Mouse (Mus musculus): ENCODE measurements at regions not wholly inside any gene's neighbourhood (a gene's known extent, or its start where the extent isn't known, plus 50 kb on each side); places are given as distances from the start of the nearest gene placed in this dataset.

DNA sequence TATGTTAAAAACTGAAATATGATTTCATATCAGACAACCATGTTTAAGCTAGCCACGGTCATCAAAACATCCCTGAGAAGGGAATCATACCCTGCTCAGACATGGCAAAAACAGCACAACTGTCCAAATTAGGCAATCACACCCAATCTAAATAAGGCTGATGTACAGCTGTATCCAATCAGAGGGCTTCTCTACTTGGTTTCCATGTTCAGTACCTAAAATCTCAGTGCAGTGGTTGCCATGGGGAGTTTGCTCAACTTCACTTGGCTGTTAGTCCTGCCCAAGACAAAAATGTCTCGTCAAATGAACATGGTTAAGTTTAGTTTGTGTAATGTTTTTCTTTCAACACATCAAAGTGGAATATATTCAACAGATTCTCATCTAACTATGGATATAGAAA is 987.0 kb downstream of the Cdh9 start:
- DNase-seq, result no peak

- DNase-seq, result no peak
Measured at GRCm38 (mm10) chr15:17730651-17731050, 1002.1 kb downstream of the Cdh9 start.

GRCm38 (mm10) chr15:17770225-17770677 is 1041.7 kb downstream of the Cdh9 start:
- DNase-seq, result no peak

DNA sequence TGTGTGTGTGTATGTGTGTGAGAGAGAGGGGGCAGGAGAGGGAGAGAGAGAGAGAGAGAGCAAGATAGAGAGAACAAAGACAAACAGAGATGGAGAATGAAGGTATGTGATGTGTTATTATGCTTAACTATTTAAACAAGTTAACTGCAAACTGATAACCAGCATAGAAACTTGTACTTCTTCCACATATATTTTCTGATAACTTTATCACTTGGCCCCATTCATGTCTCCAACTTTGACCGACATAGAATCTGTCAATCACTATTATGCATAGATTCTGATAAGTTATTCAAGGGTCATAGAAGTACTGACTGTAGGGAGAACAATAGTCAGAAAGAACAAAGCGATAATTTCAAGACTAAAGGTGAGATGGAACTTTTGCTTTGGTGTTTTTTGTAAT is 1039.0 kb upstream of the Cdh10 start:
- no peak for DNase-seq

DNA sequence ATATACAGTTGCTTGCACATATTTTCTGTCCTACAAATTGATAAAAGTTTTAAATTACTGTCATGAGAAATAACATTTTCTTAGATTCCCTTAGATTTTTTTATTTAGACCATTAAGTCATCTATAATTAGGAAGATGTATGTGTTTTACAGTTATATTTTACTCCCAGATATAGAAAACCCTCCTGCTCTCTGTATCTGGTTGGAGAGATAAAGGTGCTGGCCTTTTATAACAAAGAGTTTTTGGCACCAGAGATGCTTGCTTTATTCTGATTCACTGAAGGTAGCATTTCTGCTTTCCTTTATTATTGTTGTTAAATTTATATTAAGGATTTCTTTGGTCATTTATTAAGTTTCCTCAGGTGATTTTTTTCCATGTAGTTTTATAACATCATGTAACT is 1035.4 kb upstream of the Cdh10 start:
- DNase-seq, result no peak

GRCm38 (mm10) chr15:17797516-17797915 is 1021.2 kb upstream of the Cdh10 start:
- DNase-seq, result no peak

GRCm38 (mm10) chr15:17801424-17801823 is 1017.3 kb upstream of the Cdh10 start:
- peak; percentile 66 for DNase-seq

GRCm38 (mm10) chr15:17803107-17803506 is 1015.6 kb upstream of the Cdh10 start:
- peak; percentile 63 for DNase-seq

- no peak for DNase-seq
Measured at GRCm38 (mm10) chr15:17830376-17830775, 988.4 kb upstream of the Cdh10 start.

GRCm38 (mm10) chr15:17831987-17832386 is 986.8 kb upstream of the Cdh10 start:
- no peak for DNase-seq

DNA sequence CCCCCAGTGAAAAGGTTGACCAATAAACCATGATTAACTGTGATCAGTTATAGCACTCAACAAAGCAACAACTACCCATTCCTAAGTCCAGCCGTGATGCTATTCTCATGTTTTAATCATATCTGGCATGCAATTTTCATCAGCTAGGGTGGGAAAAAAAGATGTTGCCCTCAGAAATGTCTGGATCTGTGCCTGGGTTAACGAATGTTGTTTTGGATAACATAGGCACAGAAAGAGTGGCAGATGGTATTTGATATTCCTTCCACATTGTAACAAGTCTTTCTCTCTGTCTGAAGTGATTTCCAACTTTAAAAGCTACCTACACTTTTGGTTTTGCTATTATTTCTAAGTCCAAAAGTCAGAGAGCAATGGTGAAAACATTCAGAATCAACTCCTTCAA is 938.6 kb upstream of the Cdh10 start:
- DNase-seq, result no peak

GRCm38 (mm10) chr15:17889309-17889708 is 929.4 kb upstream of the Cdh10 start:
- DNase-seq, result no peak

- DNase-seq, result no peak
Measured at GRCm38 (mm10) chr15:17900026-17900425, 918.7 kb upstream of the Cdh10 start.

GRCm38 (mm10) chr15:17912241-17912640 is 906.5 kb upstream of the Cdh10 start:
- no peak for DNase-seq

DNA sequence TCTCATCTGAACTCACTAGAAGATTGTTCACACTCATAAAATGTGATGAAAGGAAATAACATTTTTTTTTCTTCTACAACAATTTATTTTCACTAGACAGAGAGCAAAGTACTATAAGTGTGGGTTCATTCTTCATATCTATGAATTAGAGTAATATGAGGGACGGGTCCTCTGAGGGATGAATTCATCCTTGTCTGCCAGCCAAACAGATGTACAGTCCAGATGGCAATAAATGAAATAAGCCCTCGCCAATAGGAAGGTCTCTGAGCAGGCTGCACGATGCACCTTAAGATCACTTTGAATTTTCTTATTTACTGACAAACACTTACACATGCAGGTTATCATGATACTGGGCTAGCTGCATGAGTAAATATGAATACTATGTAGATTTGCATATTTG is 886.2 kb upstream of the Cdh10 start:
- DNase-seq, result no peak

DNA sequence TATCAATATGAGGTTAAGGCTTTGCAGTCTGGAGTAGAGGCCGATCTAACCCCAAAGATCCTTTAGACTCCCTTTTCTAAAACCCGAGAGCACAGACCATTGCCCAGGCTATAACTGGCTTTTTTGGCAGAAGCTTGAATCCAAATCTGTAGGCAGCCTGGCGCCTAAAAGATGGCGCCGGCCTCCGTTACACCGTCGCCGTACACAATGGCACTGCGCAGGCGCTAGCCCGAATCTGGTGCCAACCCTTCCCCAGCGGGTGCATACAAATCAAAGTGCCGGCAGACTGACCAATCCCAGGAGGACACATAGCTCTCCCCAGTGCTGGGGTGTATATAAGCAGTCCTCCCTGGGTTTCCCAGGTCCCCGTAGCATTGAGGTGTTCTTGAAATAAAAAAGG is 884.9 kb upstream of the Cdh10 start:
- DNase-seq, result no peak

- DNase-seq, result no peak
Measured at GRCm38 (mm10) chr15:17935473-17935872, 883.3 kb upstream of the Cdh10 start.

- DNase-seq, result no peak
Measured at GRCm38 (mm10) chr15:17962778-17963177, 856.0 kb upstream of the Cdh10 start.

GRCm38 (mm10) chr15:17963240-17964209 is 855.2 kb upstream of the Cdh10 start:
- DNase-seq, result no peak

DNA sequence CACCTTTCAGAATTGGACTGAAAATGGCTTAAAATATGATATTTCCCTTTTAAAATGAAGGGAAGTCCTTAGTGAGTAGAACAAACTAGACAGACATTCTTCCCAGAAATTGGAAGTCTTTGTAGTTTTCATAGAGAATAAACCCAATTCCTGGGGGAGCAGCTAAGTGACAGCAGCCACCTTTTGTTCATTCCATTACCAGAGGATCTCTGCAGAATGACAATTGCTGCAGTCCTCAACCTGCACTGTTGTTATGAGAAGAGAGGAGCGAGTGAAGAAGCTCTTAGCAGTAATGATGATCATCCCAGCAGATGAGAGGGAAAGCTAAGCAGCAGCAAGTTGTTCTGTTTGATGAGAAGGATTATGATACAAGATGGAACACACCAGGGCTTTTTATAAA is 831.0 kb upstream of the Cdh10 start:
- DNase-seq, result no peak

DNA sequence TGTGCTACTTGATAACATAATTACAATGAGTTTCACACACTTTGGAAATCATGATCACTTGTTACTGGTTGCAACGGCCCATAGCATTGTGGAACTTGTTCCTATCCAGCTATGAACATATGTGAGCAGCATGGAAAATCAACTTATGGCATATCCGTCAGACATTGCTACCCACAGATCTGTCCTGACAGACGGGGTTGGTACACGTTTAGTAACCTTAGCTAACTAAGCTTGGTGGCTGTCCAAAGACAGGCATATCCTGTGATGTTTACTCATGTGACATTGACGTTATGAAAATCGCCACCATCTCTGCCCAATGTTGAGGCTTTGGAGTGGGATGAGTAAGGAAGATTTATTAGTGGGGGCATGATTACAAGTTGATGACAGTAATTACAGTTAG is 786.1 kb upstream of the Cdh10 start:
- no peak for DNase-seq

DNA sequence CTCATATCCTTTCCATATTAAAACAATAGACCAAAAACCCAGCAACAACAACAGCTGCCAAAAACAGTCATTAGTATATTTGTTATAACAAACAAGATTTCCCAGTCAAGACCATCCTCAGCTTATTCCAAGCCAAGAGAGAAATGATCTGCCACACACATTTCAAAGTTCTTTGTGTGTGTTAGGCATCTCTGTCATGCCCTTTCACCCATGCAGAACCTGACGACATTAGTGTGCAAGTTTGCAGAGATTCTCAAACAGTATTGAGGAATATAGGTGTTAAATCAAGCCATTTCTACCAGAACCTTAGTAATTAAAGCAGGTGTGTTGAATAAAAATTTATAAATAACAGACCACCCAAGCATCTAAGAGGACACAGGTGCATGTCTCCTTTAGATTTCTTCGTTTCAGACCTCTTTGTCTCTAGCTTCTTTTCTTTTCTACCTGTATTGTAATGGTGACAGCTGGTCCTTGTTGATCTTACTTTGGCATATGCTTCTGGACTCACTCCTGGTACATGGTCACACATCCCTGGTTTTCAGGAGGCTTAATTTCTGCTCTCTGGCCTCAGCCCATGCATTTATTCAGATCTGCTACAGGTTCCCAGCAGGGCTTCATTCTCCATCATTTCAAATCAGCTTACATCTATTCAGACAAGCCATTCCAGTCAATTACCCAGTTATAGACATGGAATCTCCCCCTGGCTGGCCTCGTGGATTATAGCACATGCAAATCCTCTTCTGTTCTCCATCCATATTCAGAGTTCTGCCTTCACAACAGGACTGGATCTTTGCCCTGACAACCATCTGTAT is 766.3 kb upstream of the Cdh10 start:
- no peak for DNase-seq

DNA sequence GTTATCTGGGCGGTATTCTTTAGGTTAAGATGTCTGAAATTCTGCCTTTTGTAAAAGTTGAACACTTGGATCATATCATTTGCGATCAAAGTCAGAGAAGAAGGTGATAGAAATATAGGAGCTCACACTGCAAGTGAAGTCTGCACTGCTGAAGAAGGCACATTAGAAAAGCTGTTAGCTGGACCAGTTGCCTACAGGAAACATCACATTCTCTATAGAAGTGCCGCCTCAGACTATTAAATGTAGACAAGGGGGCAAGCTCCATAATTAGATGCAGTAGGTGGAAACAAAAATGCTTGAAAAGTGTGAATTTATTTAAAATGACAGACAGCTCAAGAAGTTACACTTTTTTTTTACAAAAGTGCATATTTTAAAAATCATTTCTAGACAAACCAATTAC is 753.2 kb upstream of the Cdh10 start:
- no peak for DNase-seq

DNA sequence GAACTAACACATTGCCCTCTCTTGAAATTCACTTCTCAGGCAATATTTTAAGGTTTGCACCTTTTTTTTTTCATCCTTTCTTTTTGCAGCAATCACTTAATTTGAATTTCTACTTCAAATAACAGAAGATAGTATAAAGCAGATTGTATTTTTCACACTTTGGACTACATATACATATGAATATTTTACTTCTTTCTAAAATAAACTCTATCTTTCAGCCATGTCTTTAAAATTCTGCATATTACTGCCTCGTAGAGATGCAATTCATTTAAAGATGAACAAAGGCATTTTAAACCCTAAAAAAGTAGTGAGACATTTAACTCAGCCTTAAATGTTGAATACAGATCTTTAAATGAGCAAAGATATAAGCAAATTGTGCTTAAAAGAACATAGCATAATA is 739.1 kb upstream of the Cdh10 start:
- no peak for DNase-seq
